Mouse (Mus musculus) cortical plate, adult 2 months (tissue): ENCODE data around the gene Pcgf2. TPM values are rescaled to one million over a fixed set of nuclear protein-coding genes. Genes with fewer than 3 reads are reported as not detected.

ENCODE experiments used
- H3K27ac ChIP-seq: fragments of 200-500 bp; 2 replicates; pipeline ENCODE4 v1.5.1; 2012; ENCODE audit warnings: low read length, control low read depth, inconsistent platforms; ENCODE audit not compliant: insufficient read depth
- H3K4me1 ChIP-seq: fragments of 200-500 bp; 2 replicates; pipeline ENCODE4 v1.6.1; 2011; ENCODE audit warnings: low read length; ENCODE audit not compliant: control insufficient read depth, insufficient read depth
- H3K4me3 ChIP-seq: fragments of 200-500 bp; 2 replicates; pipeline ENCODE4 v1.5.1; 2011; ENCODE audit warnings: mild to moderate bottlenecking, low read length, control low read depth; ENCODE audit not compliant: insufficient read depth
- CTCF ChIP-seq: fragments of 200-500 bp; IDR thresholded peaks from 2 replicates; pipeline ENCODE4 v1.5.1; 2011; ENCODE audit warnings: mild to moderate bottlenecking, control low read depth, low read length; ENCODE audit not compliant: insufficient read depth; ENCODE audit errors: extremely low read depth
- POLR2A ChIP-seq: fragments of 200-500 bp; IDR thresholded peaks from 2 replicates; pipeline ENCODE4 v1.6.1; 2011; ENCODE audit warnings: mild to moderate bottlenecking, low read length, control low read depth; ENCODE audit not compliant: insufficient read depth; ENCODE audit errors: extremely low read depth
- polyA plus RNA-seq: library from polyadenylated mRNA; depleted of rRNA; stranded (reverse); fragments of >200 nt; gene quantifications from 2 replicates; pipeline ENCODE4 v1.2.3, GENCODE M21; 2012

The Pcgf2 gene
- polyA plus RNA-seq, 1 experiment, result 64.1 TPM

GRCm38 (mm10) chr11:97670234-97671176 lies 29.8 kb downstream of the Pcgf2 start:
- Histone ChIP-seq H3K27ac (0 out of 2 replicates have a peak overlapping the region, but pooled peaks have one; percentile 6), H3K4me3 (no peak overlapping the region), H3K4me1 (peaks cover 19% of the 10 kb centered on the region)
- TF ChIP-seq CTCF (0 out of 2 replicates have a peak, but pooled peaks have one; percentile 4), POLR2A (no peak)

- Histone ChIP-seq H3K4me3 (no peak overlapping the region), H3K27ac (0 out of 2 replicates have a peak overlapping the region, but pooled peaks have one; percentile 6), H3K4me1 (peaks cover 19% of the 10 kb centered on the region)
- TF ChIP-seq CTCF (no peak), POLR2A (no peak)
Observed at GRCm38 (mm10) chr11:97669829-97670228, 30.5 kb downstream of the Pcgf2 start.

GRCm38 (mm10) chr11:97669268-97669667 lies 31.0 kb downstream of the Pcgf2 start:
- 0 out of 2 replicates have a peak overlapping the region, but pooled peaks have one; percentile 12 for H3K27ac ChIP-seq
- peaks cover 19% of the 10 kb centered on the region for H3K4me1 ChIP-seq
- H3K4me3 ChIP-seq, result no peak overlapping the region
- TF ChIP-seq CTCF (no peak), POLR2A (no peak)

GRCm38 (mm10) chr11:97668160-97668559 lies 32.1 kb downstream of the Pcgf2 start:
- TF ChIP-seq POLR2A, result no peak
- no peak overlapping the region for H3K4me3 ChIP-seq
- H3K27ac ChIP-seq, result 0 out of 2 replicates have a peak overlapping the region, but pooled peaks have one; percentile 12
- H3K4me1 ChIP-seq, result peaks cover 19% of the 10 kb centered on the region

GRCm38 (mm10) chr11:97666794-97667193 lies 33.5 kb downstream of the Pcgf2 start:
- peaks cover 19% of the 10 kb centered on the region for H3K4me1 ChIP-seq
- no peak overlapping the region for H3K4me3 ChIP-seq
- H3K27ac ChIP-seq, result no peak overlapping the region
- no peak for TF ChIP-seq POLR2A
- TF ChIP-seq CTCF, result no peak

GRCm38 (mm10) chr11:97666221-97666620 lies 34.1 kb downstream of the Pcgf2 start:
- no peak overlapping the region for H3K27ac ChIP-seq
- no peak for TF ChIP-seq POLR2A
- 0 out of 2 replicates have a peak, but pooled peaks have one; percentile 4 for TF ChIP-seq CTCF
- H3K4me1 ChIP-seq, result peaks cover 19% of the 10 kb centered on the region

GRCm38 (mm10) chr11:97665431-97665830 lies 34.9 kb downstream of the Pcgf2 start:
- Histone ChIP-seq H3K4me3 (no peak overlapping the region), H3K27ac (no peak overlapping the region), H3K4me1 (peaks cover 19% of the 10 kb centered on the region)
- no peak for TF ChIP-seq CTCF
- no peak for TF ChIP-seq POLR2A

More at GRCm38 (mm10) chr11:97666221-97666620, 34.1 kb downstream of the Pcgf2 start:
- H3K4me3 ChIP-seq, result no peak overlapping the region

- Histone ChIP-seq H3K4me1 (peaks cover 14% of the 10 kb centered on the region), H3K27ac (no peak overlapping the region), H3K4me3 (peak overlapping the region; percentile 55; the same call in 1 of the 2 replicates)
- no peak for TF ChIP-seq CTCF
- TF ChIP-seq POLR2A, result no peak
Observed at GRCm38 (mm10) chr11:97664771-97665240, 35.5 kb downstream of the Pcgf2 start.

GRCm38 (mm10) chr11:97664339-97664665 lies 36.0 kb downstream of the Pcgf2 start:
- TF ChIP-seq CTCF (no peak), POLR2A (no peak)
- H3K4me1 ChIP-seq, result peaks cover 15% of the 10 kb centered on the region
- H3K27ac ChIP-seq, result no peak overlapping the region
- peak overlapping the region; percentile 55 for H3K4me3 ChIP-seq

- TF ChIP-seq POLR2A (no peak), CTCF (no peak)
- Histone ChIP-seq H3K4me1 (peaks cover 15% of the 10 kb centered on the region), H3K4me3 (peak overlapping the region; percentile 55), H3K27ac (no peak overlapping the region)
Observed at GRCm38 (mm10) chr11:97663528-97664338, 36.6 kb downstream of the Pcgf2 start.
